Mouse (Mus musculus) liver, embryonic 18 days (tissue): Measurements from ENCODE around the gene Igsf8. TPM values are rescaled to one million over a fixed set of nuclear protein-coding genes. Genes with fewer than 3 reads are reported as not detected.

ENCODE experiments used
- polyA plus RNA-seq: library from polyadenylated mRNA; depleted of rRNA; stranded (reverse); fragments of >200 nt; gene quantifications from 2 replicates; pipeline ENCODE4 v1.2.3, GENCODE M21; 2012; rRNA removed

Igsf8 gene
- 20.2 and 23.9 TPM in 2 replicates for polyA plus RNA-seq

GRCm38 (mm10) chr1:172261477-172262078 lies at the start of gene Igsf8:
Gene Igsf8, plus strand, starts transcription at chr1:172261641.

GRCm38 (mm10) chr1:172219451-172220406 lies 41.7 kb upstream of the Igsf8 start, which contains the start of gene Casq1:
Gene Casq1, minus strand, starts transcription at chr1:172219868.

GRCm38 (mm10) chr1:172258314-172258713 lies 3.1 kb upstream of the Igsf8 start, which contains the start of gene Atp1a4:
Gene Atp1a4, minus strand, starts transcription at chr1:172258414.

GRCm38 (mm10) chr1:172297611-172298537 lies 36.4 kb downstream of the Igsf8 start, which contains the start of gene Atp1a2:
Gene Atp1a2, minus strand, starts transcription at chr1:172298064.

GRCm38 (mm10) chr1:172329131-172329530 lies 67.7 kb downstream of the Igsf8 start, which contains the start of gene Kcnj9:
Gene Kcnj9, minus strand, starts transcription at chr1:172329318.

GRCm38 (mm10) chr1:172340729-172341321 lies 79.4 kb downstream of the Igsf8 start, which contains the start of gene Kcnj10:
Gene Kcnj10, plus strand, starts transcription at chr1:172341210.

Other genes with a start within 250 kb of the Igsf8 start
- 0.65 and 0.95 TPM in 2 replicates for gene Vangl2, start 233.2 kb upstream of the Igsf8 start, polyA plus RNA-seq
- gene Nhlh1, start 204.1 kb upstream of the Igsf8 start, polyA plus RNA-seq: not detected in 2 replicates
- 47.8 and 52.1 TPM in 2 replicates for gene Copa, start 179.1 kb upstream of the Igsf8 start, polyA plus RNA-seq
- 29.8 and 34.6 TPM in 2 replicates for gene Ncstn, start 178.8 kb upstream of the Igsf8 start, polyA plus RNA-seq
- gene Pex19, start 134.9 kb upstream of the Igsf8 start, polyA plus RNA-seq: 40.4 and 44.5 TPM in 2 replicates
- 37.2 and 40.3 TPM in 2 replicates for gene Dcaf8, start 113.6 kb upstream of the Igsf8 start, polyA plus RNA-seq
- 15.3 and 17.4 TPM in 2 replicates for gene Pea15a, start 54.8 kb upstream of the Igsf8 start, polyA plus RNA-seq
- gene Casq1, start 41.8 kb upstream of the Igsf8 start, polyA plus RNA-seq: 0.41 and 0.47 TPM in 2 replicates
- gene Atp1a4, start 3.2 kb upstream of the Igsf8 start, polyA plus RNA-seq: 0.03 and 0.05 TPM in 2 replicates
- 0.09 and 0.12 TPM in 2 replicates for gene Atp1a2, start 36.4 kb downstream of the Igsf8 start, polyA plus RNA-seq
- 0.04 and 0.05 TPM in 2 replicates for gene Kcnj9, start 67.7 kb downstream of the Igsf8 start, polyA plus RNA-seq
- 0.14 and 0.17 TPM in 2 replicates for gene Kcnj10, start 79.6 kb downstream of the Igsf8 start, polyA plus RNA-seq
- 3.6 TPM in 2 replicates for gene Pigm, start 114.9 kb downstream of the Igsf8 start, polyA plus RNA-seq
- 0.96 and 1.1 TPM in 2 replicates for gene Slamf9, start 213.7 kb downstream of the Igsf8 start, polyA plus RNA-seq
- gene Igsf9, start 220.1 kb downstream of the Igsf8 start, polyA plus RNA-seq: 1.2 and 1.3 TPM in 2 replicates
- gene Tagln2, start 238.4 kb downstream of the Igsf8 start, polyA plus RNA-seq: 86.1 and 90.5 TPM in 2 replicates